Mouse (Mus musculus): ENCODE data around the gene Fosb. TPM values are rescaled to one million over a fixed set of nuclear protein-coding genes. Genes with fewer than 3 reads are reported as not detected.

The Fosb gene
- total RNA-seq, 2 experiments from 2014 or later, result 8.1 to 24.4 TPM

- ATAC-seq (replicated peaks; ENCODE audit: poor library complexity, severe bottlenecking), result peak; percentile 5
These were observed 2.0 kb downstream of the Fosb start for GRCm38 (mm10) chr7:19307739-19308453.

GRCm38 (mm10) chr7:19306819-19307738 lies 2.8 kb downstream of the Fosb start:
- no peak for ATAC-seq (replicated peaks; ENCODE audit: poor library complexity, severe bottlenecking)

- ATAC-seq (replicated peaks; ENCODE audit: poor library complexity, severe bottlenecking), result no peak
These were observed 3.8 kb downstream of the Fosb start for GRCm38 (mm10) chr7:19305796-19306765.

- ATAC-seq (replicated peaks; ENCODE audit: poor library complexity, severe bottlenecking), result no peak
These were observed 4.5 kb downstream of the Fosb start for GRCm38 (mm10) chr7:19305413-19305735.

GRCm38 (mm10) chr7:19304501-19305412 lies 5.1 kb downstream of the Fosb start:
- ATAC-seq (replicated peaks; ENCODE audit: poor library complexity, severe bottlenecking), result no peak

- peak; percentile 12; the same call in 1 of the 2 replicates for ATAC-seq (replicated peaks; ENCODE audit: poor library complexity, severe bottlenecking)
These were observed 6.1 kb downstream of the Fosb start for GRCm38 (mm10) chr7:19303770-19304169.

GRCm38 (mm10) chr7:19303046-19303305 lies 6.9 kb downstream of the Fosb start:
- no peak for ATAC-seq (replicated peaks; ENCODE audit: poor library complexity, severe bottlenecking)

GRCm38 (mm10) chr7:19302264-19303045 lies 7.4 kb downstream of the Fosb start:
- ATAC-seq (replicated peaks; ENCODE audit: poor library complexity, severe bottlenecking), result no peak

- ATAC-seq (replicated peaks; ENCODE audit: poor library complexity, severe bottlenecking), result no peak
These were observed 8.2 kb downstream of the Fosb start for GRCm38 (mm10) chr7:19301461-19302263.

GRCm38 (mm10) chr7:19300501-19301421 lies 9.1 kb downstream of the Fosb start:
- peak; percentile 39 for ATAC-seq (replicated peaks; ENCODE audit: poor library complexity, severe bottlenecking)

GRCm38 (mm10) chr7:19299194-19299593 lies 10.7 kb downstream of the Fosb start:
- 0 out of 2 replicates have a peak, but pooled peaks have one; percentile 10 for ATAC-seq (replicated peaks; ENCODE audit: poor library complexity, severe bottlenecking)

GRCm38 (mm10) chr7:19297794-19298193 lies 12.1 kb downstream of the Fosb start:
- no peak for ATAC-seq (replicated peaks; ENCODE audit: poor library complexity, severe bottlenecking)

- no peak for ATAC-seq (replicated peaks; ENCODE audit: poor library complexity, severe bottlenecking)
These were observed 12.8 kb downstream of the Fosb start for GRCm38 (mm10) chr7:19297034-19297433.

- peak; percentile 84 for ATAC-seq (replicated peaks; ENCODE audit: poor library complexity, severe bottlenecking)
These were observed 14.2 kb downstream of the Fosb start for GRCm38 (mm10) chr7:19295503-19296185.

GRCm38 (mm10) chr7:19290969-19291596 lies 18.8 kb downstream of the Fosb start:
- ATAC-seq (replicated peaks; ENCODE audit: poor library complexity, severe bottlenecking), result no peak

GRCm38 (mm10) chr7:19284763-19285162 lies 25.1 kb downstream of the Fosb start:
- peak; percentile 38; the same call in 1 of the 2 replicates for ATAC-seq (replicated peaks; ENCODE audit: poor library complexity, severe bottlenecking)
